Mouse (Mus musculus): ENCODE data around the gene Olfr1318.

The Olfr1318 gene

DNA sequence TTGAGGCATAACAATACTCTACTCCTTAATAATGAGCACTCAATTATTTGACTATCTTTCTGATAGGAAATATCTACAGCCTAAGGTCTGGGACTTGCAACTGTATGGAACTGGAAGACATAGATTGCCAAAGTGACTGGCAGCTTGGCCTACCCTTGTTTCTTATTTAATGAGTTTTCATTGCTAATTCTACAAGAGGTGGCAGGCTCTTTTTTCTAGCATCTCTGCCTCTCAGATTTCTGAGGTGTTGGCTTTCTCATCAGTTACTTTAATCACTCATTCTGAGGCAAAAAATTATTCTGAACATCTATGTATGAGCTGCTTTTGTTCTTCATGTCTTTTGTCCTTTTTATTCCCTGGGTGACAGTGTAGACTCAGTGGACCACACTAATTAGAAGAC, at the start of gene Olfr1318:
Olfr1318 (plus strand) TSS at position 301 of the 400 bp plus-strand sequence.
- DNase-seq (ENCODE audit: low spot score), result no peak

DNA sequence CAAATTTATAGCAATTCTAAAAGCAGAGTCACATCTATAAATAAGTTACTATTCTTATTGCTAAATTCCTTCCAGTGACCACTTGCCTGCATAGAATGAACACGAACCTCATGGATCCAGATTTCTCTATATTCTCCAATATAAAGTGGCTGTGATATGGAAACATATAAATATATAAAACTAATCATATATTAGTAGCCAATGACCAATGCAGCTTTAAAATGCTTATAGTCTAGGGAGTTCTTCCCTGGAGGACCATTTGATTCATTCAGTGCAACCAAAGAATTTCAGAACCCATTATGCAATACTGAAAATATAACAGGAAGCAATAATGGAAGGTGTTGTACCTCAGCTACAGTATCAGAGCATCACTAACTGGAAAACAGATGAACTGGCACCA, 38.7 kb upstream of the Olfr1318 start, which contains the start of gene Olfr1315-ps1:
Olfr1315-ps1 (minus strand) TSS at position 101 of the 400 bp plus-strand sequence.
- no peak for DNase-seq (ENCODE audit: low spot score)

- DNase-seq (ENCODE audit: low spot score), result no peak
Measured at GRCm38 (mm10) chr2:112134877-112135276, 19.1 kb upstream of the Olfr1318 start, which contains the start of gene Olfr1316. Gene Olfr1316, minus strand, starts transcription at chr2:112134977.

- no peak for DNase-seq (ENCODE audit: low spot score)
Measured at GRCm38 (mm10) chr2:112140029-112140428, 14.0 kb upstream of the Olfr1318 start, which contains the start of gene Olfr1317. Gene Olfr1317, plus strand, starts transcription at chr2:112140329.

DNA sequence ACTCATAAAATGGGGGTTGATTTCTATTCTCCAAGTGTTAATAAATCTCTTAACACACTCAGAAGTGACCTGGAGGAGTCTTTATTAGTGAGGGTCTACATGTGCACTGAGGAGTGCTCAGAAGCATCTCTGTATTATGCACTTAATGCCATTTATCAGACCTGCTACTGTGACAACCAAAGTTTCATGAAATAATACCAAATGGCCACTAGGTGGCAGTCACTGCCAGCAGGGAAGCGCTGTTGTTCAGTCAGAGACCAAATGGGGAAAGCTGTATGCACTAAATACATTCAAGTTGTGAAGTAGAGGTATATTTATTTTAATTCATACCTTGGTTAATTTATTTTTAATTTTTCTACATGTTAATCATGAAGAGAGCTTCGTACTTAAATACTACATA, 42.9 kb downstream of the Olfr1318 start:
- no peak for DNase-seq (ENCODE audit: low spot score)

DNA sequence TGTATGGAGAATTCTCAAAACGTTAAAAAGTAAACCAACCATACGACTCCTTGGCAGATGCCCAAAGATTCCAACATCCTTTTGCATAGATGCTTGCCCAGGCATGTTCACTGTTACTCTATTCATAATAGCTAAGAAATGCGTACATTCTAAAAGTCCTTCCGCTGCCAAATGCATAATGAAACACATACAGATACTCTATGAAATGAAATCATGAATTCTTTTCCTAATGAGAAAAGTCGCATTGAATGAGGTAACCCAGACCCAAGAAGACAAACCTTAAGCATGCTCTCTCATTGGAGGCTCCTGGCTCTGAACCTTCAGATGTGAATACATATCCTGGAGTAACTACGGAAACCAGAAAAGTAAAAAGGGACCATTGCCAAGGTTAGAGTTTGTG, 49.1 kb downstream of the Olfr1318 start:
- DNase-seq (ENCODE audit: low spot score), result no peak

Data from ovary, postnatal 36 days (tissue).